Mouse (Mus musculus) frontal cortex, postnatal 25 days (tissue): ENCODE results near the gene Pik3ap1.
"Not testable (repeated sequence)": the region's sequence is repeated elsewhere in the genome, so short reads cannot be mapped to it uniquely, and the experiment has no call there.

Experiments used
- DNase-seq, 2 experiments: peaks; one replicate each; pipeline ENCODE4 v3.0.0; 2022; ENCODE audit warnings: low spot score in 2 of 2

The Pik3ap1 gene

GRCm38 (mm10) chr19:41384922-41385508, at the start of gene Pik3ap1:
TSS of gene Pik3ap1 (minus strand) at chr19:41385102.
- DNase-seq: no peak

- DNase-seq: not testable (repeated sequence)
Measured at GRCm38 (mm10) chr19:41431512-41432164, 46.7 kb upstream of the Pik3ap1 start.

- not testable (repeated sequence) for DNase-seq
Measured at GRCm38 (mm10) chr19:41425927-41426772, 41.2 kb upstream of the Pik3ap1 start.

GRCm38 (mm10) chr19:41421264-41421663, 36.4 kb upstream of the Pik3ap1 start:
- no peak for DNase-seq

- no peak for DNase-seq
Measured at GRCm38 (mm10) chr19:41418786-41419185, 33.9 kb upstream of the Pik3ap1 start.

- DNase-seq: no peak
Measured at GRCm38 (mm10) chr19:41417995-41418394, 33.1 kb upstream of the Pik3ap1 start.

- DNase-seq: no peak
Measured at GRCm38 (mm10) chr19:41416201-41416600, 31.3 kb upstream of the Pik3ap1 start.

- DNase-seq: no peak
Measured at GRCm38 (mm10) chr19:41402603-41403002, 17.7 kb upstream of the Pik3ap1 start.

- DNase-seq: no peak
Measured at GRCm38 (mm10) chr19:41390856-41391255, 6.0 kb upstream of the Pik3ap1 start.

- no peak for DNase-seq
Measured at GRCm38 (mm10) chr19:41389351-41389750, 4.4 kb upstream of the Pik3ap1 start.

- DNase-seq: no peak
Measured at GRCm38 (mm10) chr19:41388242-41388641, 3.3 kb upstream of the Pik3ap1 start.

- no peak for DNase-seq
Measured at GRCm38 (mm10) chr19:41387262-41387661, 2.4 kb upstream of the Pik3ap1 start.

- no peak for DNase-seq
Measured at GRCm38 (mm10) chr19:41384406-41384851, 473 bp downstream of the Pik3ap1 start.

- no peak for DNase-seq
Measured at GRCm38 (mm10) chr19:41382391-41382978, 2.4 kb downstream of the Pik3ap1 start.

GRCm38 (mm10) chr19:41381581-41382239, 3.2 kb downstream of the Pik3ap1 start:
- DNase-seq: no peak

- DNase-seq: no peak
Measured at GRCm38 (mm10) chr19:41379195-41379594, 5.7 kb downstream of the Pik3ap1 start.

- no peak for DNase-seq
Measured at GRCm38 (mm10) chr19:41375791-41376190, 9.1 kb downstream of the Pik3ap1 start.

- DNase-seq: no peak
Measured at GRCm38 (mm10) chr19:41375096-41375495, 9.8 kb downstream of the Pik3ap1 start.

GRCm38 (mm10) chr19:41374658-41375057, 10.2 kb downstream of the Pik3ap1 start:
- DNase-seq: no peak

- no peak for DNase-seq
Measured at GRCm38 (mm10) chr19:41372322-41372721, 12.6 kb downstream of the Pik3ap1 start.

- DNase-seq: no peak
Measured at GRCm38 (mm10) chr19:41371373-41371772, 13.5 kb downstream of the Pik3ap1 start.
